8 mouse cellular contexts compared by ENCODE assay signal in the genomic region with DNA sequence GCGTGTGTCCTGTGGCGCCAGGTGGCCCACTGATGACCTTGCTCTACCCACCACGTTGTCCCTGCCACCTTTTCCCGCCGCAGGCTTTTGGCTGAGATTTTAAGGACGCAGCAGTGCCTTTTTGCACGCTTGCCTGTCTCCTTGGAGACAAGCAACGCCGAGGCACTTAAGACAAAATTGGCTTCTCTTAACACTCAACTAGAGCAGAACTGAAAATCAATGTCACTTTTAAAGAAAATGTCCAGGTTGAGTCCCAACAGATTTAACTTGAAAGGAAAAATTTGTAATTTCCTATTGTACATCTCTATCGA. TPM values are rescaled to one million over a fixed set of nuclear protein-coding genes. Genes with fewer than 3 reads are reported as not detected.
A peak's percentile ranks its signal among the peaks of the same experiment; 100 is the strongest.
DNase-seq lines count a peak whose midpoint lies in the region; ATAC-seq and TF ChIP-seq lines count a peak whose summit lies in the region.

No protein-coding gene starts in this region.

- H3K36me3 ChIP-seq in heart, embryonic 11.5 days (ENCODE audit: control insufficient read depth, insufficient read depth, low read length) = no peaks in the 10 kb centered on the region
- peaks cover 3% of the 10 kb centered on the region for H3K36me3 ChIP-seq in C2C12 (ENCODE audit: control insufficient read depth, insufficient read depth)
- H3K36me3 ChIP-seq in forebrain, embryonic 10.5 days (replicated peaks) = peaks cover 29% of the 10 kb centered on the region
- 0 out of 2 replicates have a peak, but pooled peaks cover 3% of the 10 kb centered on the region for H3K36me3 ChIP-seq in liver, embryonic 12.5 days

- H3K79me2 ChIP-seq in C2C12 (ENCODE audit: control insufficient read depth, insufficient read depth) = peaks cover 54% of the 10 kb centered on the region

- peak overlapping the region; percentile 78 for H3K4me3 ChIP-seq in heart, embryonic 11.5 days (ENCODE audit: low read depth, low read length)
- peak overlapping the region; percentile 68 for H3K4me3 ChIP-seq in C2C12 (ENCODE audit: insufficient read depth, poor library complexity, severe bottlenecking)
- H3K4me3 ChIP-seq in forebrain, embryonic 10.5 days = peak overlapping the region; percentile 92
- peak overlapping the region; percentile 81 for H3K4me3 ChIP-seq in liver, embryonic 12.5 days

- peaks cover 48% of the 10 kb centered on the region for H3K79me3 ChIP-seq in C2C12 (ENCODE audit: low read depth)

- no peak for ATAC-seq in heart, embryonic 11.5 days (replicated peaks; ENCODE audit: insufficient number of reproducible peaks, low FRiP score, low TSS enrichment)
- ATAC-seq in liver, embryonic 12.5 days = no peak
- ATAC-seq in CD4-positive, CD25-positive, alpha-beta regulatory T cell, adult 4 months = no peak

- peak overlapping the region; percentile 86 for H3K4me2 ChIP-seq in heart, embryonic 11.5 days
- H3K4me2 ChIP-seq in liver, embryonic 12.5 days = peak overlapping the region; percentile 87

- intact Hi-C loops in heart, postnatal 10 days (cut with DNase I) = loop anchor here (2.0 to 5.0 kb wide), 2 partner anchors 126 to 490 kb away; no protein-coding TSS in a partner anchor

- H3K9ac ChIP-seq in heart, embryonic 11.5 days (ENCODE audit: low read depth, low read length) = peak overlapping the region; percentile 86
- peak overlapping the region; percentile 77 for H3K9ac ChIP-seq in liver, embryonic 12.5 days

- 4% methylated on average over 10 of the region's 10 CpGs for WGBS in heart, embryonic 11.5 days (ENCODE audit: insufficient replicate concordance)
- 4% methylated on average over 10 of the region's 10 CpGs for WGBS in forebrain, embryonic 10.5 days
- 2% methylated on average over 10 of the region's 10 CpGs for WGBS in liver, embryonic 12.5 days (ENCODE audit: insufficient replicate concordance)

- peak overlapping the region; percentile 78 for H3ac ChIP-seq in C2C12 (ENCODE audit: control insufficient read depth, insufficient read length, low read depth)

- no peak for TF ChIP-seq CTCF in C2C12 (IDR thresholded peaks at IDR 0.05; ENCODE audit: control insufficient read depth, insufficient read depth, insufficient read length)

- peaks cover 6% of the 10 kb centered on the region for H3K4me1 ChIP-seq in heart, embryonic 11.5 days (ENCODE audit: control insufficient read depth, insufficient read depth, low read length)
- peaks cover 28% of the 10 kb centered on the region for H3K4me1 ChIP-seq in forebrain, embryonic 10.5 days
- H3K4me1 ChIP-seq in liver, embryonic 12.5 days = peaks cover 23% of the 10 kb centered on the region

- peak overlapping the region; percentile 75 for H3K27ac ChIP-seq in heart, embryonic 11.5 days (ENCODE audit: low read depth, low read length)
- peak overlapping the region; percentile 91 for H3K27ac ChIP-seq in forebrain, embryonic 10.5 days
- H3K27ac ChIP-seq in liver, embryonic 12.5 days = peak overlapping the region; percentile 73

- no peak for DNase-seq in heart, postnatal 10 days
- no peak for DNase-seq in forebrain, embryonic 10.5 days (ENCODE audit: extremely low spot score, low spot score)
- no peak for DNase-seq in MN1 (ENCODE audit: low spot score)
- DNase-seq in ovary, postnatal 10 days (ENCODE audit: low spot score) = no peak

- H3K27me3 ChIP-seq in heart, embryonic 11.5 days (ENCODE audit: control insufficient read depth, insufficient read depth, low read length) = no peaks in the 10 kb centered on the region
- H3K27me3 ChIP-seq in C2C12 (ENCODE audit: control insufficient read depth, insufficient read depth, insufficient read length) = no peaks in the 10 kb centered on the region
- no peaks in the 10 kb centered on the region for H3K27me3 ChIP-seq in forebrain, embryonic 10.5 days (ENCODE audit: poor library complexity, severe bottlenecking)
- no peaks in the 10 kb centered on the region for H3K27me3 ChIP-seq in liver, embryonic 12.5 days (replicated peaks)

- H3K9me3 ChIP-seq in heart, embryonic 11.5 days (replicated peaks; ENCODE audit: control insufficient read depth, low read length) = no peaks in the 10 kb centered on the region
- peaks cover 4% of the 10 kb centered on the region for H3K9me3 ChIP-seq in forebrain, embryonic 10.5 days
- H3K9me3 ChIP-seq in liver, embryonic 12.5 days (replicated peaks) = no peaks in the 10 kb centered on the region

TF ChIP-seq in C2C12, 6 proteins besides CTCF, POLR2A, EP300 and RAD21:
- no peak for TF ChIP-seq CEBPB (IDR thresholded peaks at IDR 0.05; ENCODE audit: low read depth)
- no peak for TF ChIP-seq MAX (IDR thresholded peaks at IDR 0.05)
- no peak for TF ChIP-seq USF1 (IDR thresholded peaks at IDR 0.05; ENCODE audit: low read depth)

RNA-seq across cellular contexts. Expression of a gene that starts 0.5 kb away (rescaled TPM):
- polyA plus RNA-seq in heart, embryonic 11.5 days (2014; fragmentation: Nextera tagmentation; extraction: Ambion mirVana) = 15.8 and 15.9 TPM in 2 replicates
- 10 to 100 TPM; 24.8 to 26.2 TPM for total RNA-seq in heart, postnatal 10 days (2021)
- polyA plus RNA-seq in C2C12 (2012; fragmentation: generic; extraction: Trizol) = 2.1 TPM
- 22.7 and 23.0 TPM in 2 replicates for polyA plus RNA-seq in forebrain, embryonic 10.5 days (2016; fragmentation: Nextera tagmentation; extraction: Ambion mirVana)
- 7.8 and 8.7 TPM in 2 replicates for polyA plus RNA-seq in liver, embryonic 12.5 days (2016; fragmentation: Nextera tagmentation; extraction: Ambion mirVana)
- 10 to 100 TPM; 32.1 to 36.0 TPM for polyA plus RNA-seq in CD4-positive, CD25-positive, alpha-beta regulatory T cell, adult 4 months (2017; shearing (Covaris generic))
